Mouse (Mus musculus) liver, adult (tissue): ENCODE results near the gene Afap1.

Experiments
- GATA4 ChIP-seq: IDR thresholded peaks from 2 replicates; pipeline ENCODE4 v1.6.1; 2014; ENCODE audit warnings: mild to moderate bottlenecking, low read length; ENCODE audit not compliant: insufficient replicate concordance

Gene Afap1

GRCm38 (mm10) chr5:35908626-35909443, 15.7 kb downstream of the Afap1 start:
- TF ChIP-seq GATA4, result no peak

- no peak for TF ChIP-seq GATA4
Observed at GRCm38 (mm10) chr5:35915629-35916300, 22.6 kb downstream of the Afap1 start.

- TF ChIP-seq GATA4, result no peak
Observed at GRCm38 (mm10) chr5:35916666-35917065, 23.5 kb downstream of the Afap1 start.

GRCm38 (mm10) chr5:35918387-35918786, 25.3 kb downstream of the Afap1 start:
- no peak for TF ChIP-seq GATA4

- TF ChIP-seq GATA4, result no peak
Observed at GRCm38 (mm10) chr5:35920076-35920475, 27.0 kb downstream of the Afap1 start.

- no peak for TF ChIP-seq GATA4
Observed at GRCm38 (mm10) chr5:35920557-35920956, 27.4 kb downstream of the Afap1 start.

GRCm38 (mm10) chr5:35921141-35921540, 28.0 kb downstream of the Afap1 start:
- TF ChIP-seq GATA4, result no peak

GRCm38 (mm10) chr5:35921595-35922254, 28.6 kb downstream of the Afap1 start:
- TF ChIP-seq GATA4, result no peak; the same call in 1 of the 2 replicates

- TF ChIP-seq GATA4, result no peak
Observed at GRCm38 (mm10) chr5:35923448-35923847, 30.3 kb downstream of the Afap1 start.

- no peak for TF ChIP-seq GATA4
Observed at GRCm38 (mm10) chr5:35925171-35925634, 32.1 kb downstream of the Afap1 start.

GRCm38 (mm10) chr5:35926511-35926910, 33.4 kb downstream of the Afap1 start:
- TF ChIP-seq GATA4, result no peak

GRCm38 (mm10) chr5:35931296-35931695, 38.2 kb downstream of the Afap1 start:
- TF ChIP-seq GATA4, result no peak

- no peak for TF ChIP-seq GATA4
Observed at GRCm38 (mm10) chr5:35933059-35933458, 39.9 kb downstream of the Afap1 start.

- TF ChIP-seq GATA4, result no peak
Observed at GRCm38 (mm10) chr5:35935939-35936338, 42.8 kb downstream of the Afap1 start.
